Mouse (Mus musculus) urinary bladder, adult 18-20 months (tissue): ENCODE measurements around the gene Flot1.
A peak's percentile ranks its signal among the peaks of the same experiment; 100 is the strongest.
"Not testable (repeated sequence)": the region's sequence is repeated elsewhere in the genome, so short reads cannot be mapped to it uniquely, and the experiment has no call there.

ENCODE experiments used
- DNase-seq, 2 experiments: peaks; one replicate each; pipeline ENCODE4 v3.0.0; 2022; ENCODE audit warnings: low spot score in 2 of 2, mixed read lengths in 2 of 2

The Flot1 gene

DNA sequence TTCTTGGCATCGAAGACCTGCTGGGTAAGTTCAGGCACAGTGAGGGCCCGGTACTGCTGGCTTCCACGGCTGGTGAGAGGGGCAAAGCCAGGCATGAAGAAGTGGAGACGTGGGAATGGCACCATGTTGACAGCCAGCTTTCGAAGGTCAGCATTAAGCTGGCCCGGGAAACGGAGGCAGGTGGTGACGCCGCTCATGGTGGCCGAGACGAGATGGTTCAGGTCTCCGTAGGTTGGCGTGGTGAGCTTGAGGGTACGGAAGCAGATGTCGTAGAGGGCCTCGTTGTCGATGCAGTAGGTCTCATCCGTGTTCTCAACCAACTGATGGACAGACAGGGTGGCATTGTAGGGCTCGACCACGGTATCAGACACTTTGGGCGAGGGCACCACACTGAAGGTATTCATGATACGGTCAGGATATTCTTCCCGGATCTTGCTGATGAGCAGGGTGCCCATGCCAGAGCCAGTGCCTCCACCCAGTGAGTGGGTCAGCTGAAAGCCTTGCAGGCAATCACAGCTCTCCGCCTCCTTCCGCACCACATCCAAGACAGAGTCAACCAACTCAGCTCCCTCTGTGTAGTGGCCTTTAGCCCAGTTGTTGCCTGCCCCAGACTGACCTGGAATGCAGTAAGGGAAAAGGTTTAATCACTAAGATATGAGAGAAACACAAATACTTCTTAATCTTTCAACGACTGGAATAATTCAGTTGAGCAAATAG lies 12.6 kb downstream of the Flot1 start:
- DNase-seq: no peak

DNA sequence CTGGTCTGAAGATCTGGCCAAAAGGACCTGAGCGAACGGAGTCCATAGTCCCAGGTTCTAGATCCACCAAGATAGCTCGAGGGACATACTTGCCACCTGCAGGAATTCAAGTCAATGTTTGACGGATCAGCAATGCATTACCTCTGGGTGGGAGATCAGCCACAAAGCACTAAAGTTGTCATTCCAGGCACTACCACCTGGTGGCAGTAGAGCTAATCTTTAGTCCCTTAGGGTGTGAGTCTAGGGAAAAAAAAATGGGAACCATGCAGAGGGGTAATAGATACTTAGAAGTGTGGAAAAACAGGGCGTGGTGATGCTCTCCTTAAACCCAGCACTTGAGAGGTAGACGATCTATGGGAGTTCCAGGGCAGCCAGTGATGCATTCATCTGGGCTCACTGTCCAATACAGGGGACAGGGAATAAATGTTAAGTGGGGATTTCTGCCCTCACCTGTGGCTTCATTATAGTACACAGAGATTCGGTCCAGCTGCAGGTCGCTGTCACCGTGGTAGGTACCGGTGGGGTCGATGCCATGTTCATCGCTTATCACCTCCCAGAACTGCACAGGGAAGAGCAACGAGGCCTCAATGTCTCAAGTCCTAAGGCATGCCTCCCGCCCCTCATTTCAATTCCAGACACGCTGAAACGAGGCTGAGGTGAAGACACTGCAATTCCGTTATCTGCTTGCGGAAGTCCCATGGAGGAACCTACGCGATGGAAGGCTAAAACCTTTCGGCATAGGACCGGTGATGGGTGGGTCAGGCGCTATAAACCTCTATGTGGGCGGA lies 13.3 kb downstream of the Flot1 start:
- peak in 1 of 2 experiments; percentile 61 for DNase-seq

DNA sequence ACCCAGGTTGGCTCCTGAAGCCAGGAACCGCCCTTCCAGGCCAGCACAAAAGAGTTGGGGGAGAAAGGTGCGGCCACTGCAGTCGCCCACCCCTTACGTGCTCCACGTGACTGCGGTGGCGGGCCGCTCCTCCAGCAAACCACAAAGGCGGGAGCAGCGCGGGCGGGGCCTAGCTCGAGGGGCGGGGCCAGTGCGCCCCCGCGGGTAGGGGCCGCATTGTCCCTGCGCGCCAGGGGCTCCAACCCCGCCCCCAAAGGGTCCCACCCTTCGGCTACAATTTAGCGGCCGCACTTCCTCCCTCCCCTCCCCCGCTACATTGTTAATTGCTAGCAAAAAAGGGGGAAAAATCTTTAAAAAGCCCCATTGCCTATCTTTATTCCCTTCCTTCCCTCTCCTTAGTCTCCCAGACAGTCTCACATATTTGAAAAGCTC lies 14.0 kb downstream of the Flot1 start:
- peak in 1 of 2 experiments; percentile 82 for DNase-seq

DNA sequence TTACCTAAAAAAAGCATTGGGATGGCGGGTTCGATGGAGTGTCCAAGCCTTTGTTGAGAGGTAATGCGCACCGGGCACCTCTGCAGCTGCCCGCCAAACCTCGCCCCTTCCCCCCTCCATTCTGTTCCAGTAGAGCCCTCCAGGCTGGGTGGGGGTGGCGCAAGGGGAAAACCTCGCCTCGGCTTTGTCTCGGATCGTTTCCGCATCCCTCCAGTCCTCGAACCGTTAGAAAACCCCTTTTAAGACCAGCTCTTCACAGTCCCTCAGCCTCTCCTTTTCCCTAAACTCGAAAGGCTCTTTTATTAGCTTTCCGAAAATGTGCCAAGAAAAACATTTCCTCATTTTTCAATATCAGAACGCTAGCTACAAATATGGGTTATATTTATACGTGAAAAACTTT lies 14.5 kb downstream of the Flot1 start:
- DNase-seq: no peak

DNA sequence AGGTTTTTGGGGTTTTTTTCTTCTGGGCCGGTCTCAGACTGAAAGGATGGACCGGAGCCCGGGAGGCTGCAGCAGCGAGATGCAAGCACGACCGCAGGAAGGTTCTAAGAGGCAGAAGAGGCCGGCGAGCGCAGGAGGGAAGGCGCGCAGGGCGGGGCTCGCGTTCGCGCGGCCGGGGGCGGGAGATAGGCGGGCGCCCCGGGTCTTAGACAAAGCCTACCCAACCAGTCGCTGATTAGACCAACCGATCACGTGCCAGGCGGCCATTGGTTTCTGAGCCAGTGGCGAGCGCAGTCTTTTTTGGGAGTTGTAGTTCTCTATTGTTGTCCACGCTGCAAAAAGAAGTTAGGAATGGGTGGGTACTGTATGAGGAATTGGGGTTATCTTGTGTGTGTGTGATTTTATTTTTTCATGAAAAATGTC lies 15.1 kb downstream of the Flot1 start, which contains the start of gene Tubb5:
Tubb5 (minus strand) TSS at position 185 of the 423 bp plus-strand sequence.
- peak; percentile 90 to 97 for DNase-seq

DNA sequence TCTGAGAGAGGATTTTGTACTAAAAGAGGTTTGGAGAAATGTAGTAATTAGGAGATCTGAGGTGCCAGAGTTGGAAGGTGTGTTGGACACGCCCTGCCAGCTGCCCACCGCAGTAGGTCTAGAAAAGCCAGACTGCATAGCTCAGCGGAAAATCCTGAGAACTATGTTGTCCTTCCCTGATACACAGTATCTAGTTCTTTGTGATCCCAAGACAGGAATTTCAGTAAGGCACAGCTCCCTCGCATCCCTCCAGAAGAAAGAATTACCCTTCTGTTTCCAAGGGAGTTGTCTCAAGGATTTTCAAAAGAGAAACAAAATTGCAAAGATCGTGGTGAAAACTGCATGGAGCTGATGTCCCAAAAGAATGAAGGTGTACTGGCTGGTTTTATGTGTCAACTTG lies 15.5 kb downstream of the Flot1 start:
- DNase-seq: no peak

DNA sequence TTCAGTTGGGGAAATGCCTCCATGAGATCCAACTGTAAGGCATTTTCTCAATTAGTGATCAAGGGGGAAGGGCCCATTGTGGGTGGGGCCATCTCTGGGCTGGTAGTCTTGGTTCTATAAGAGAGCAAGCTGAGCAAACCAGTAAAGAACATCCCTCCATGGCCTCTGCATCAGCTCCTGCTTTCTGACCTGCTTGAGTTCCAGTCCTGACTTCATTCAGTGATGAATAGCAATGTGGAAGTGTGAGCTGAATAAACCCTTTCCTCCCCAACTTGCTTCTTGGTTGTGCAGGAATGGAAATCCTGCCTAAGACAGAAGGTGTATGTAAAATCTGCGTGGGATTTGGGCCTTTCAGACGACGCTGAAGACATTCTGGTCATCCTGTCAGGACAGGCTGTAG lies 16.0 kb downstream of the Flot1 start:
- not testable (repeated sequence) for DNase-seq

DNA sequence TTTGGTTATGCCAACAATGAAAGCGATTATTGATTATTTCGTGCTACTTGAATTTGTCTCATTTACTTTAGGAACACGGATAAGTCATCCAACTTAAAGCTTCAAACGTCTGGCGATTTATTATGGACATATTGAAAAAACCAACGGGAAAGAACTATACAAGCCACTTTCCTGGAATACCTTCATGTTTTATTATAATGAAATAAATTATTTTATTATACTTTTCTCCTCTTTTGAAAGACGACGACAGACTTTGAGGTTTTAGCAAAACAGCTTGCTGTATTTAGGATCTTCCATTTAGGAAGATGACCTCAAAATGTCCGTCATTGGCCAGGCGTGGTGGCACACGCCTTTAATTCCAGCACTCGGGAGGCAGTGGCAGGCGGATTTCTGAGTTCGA lies 17.5 kb downstream of the Flot1 start:
- DNase-seq: no peak

DNA sequence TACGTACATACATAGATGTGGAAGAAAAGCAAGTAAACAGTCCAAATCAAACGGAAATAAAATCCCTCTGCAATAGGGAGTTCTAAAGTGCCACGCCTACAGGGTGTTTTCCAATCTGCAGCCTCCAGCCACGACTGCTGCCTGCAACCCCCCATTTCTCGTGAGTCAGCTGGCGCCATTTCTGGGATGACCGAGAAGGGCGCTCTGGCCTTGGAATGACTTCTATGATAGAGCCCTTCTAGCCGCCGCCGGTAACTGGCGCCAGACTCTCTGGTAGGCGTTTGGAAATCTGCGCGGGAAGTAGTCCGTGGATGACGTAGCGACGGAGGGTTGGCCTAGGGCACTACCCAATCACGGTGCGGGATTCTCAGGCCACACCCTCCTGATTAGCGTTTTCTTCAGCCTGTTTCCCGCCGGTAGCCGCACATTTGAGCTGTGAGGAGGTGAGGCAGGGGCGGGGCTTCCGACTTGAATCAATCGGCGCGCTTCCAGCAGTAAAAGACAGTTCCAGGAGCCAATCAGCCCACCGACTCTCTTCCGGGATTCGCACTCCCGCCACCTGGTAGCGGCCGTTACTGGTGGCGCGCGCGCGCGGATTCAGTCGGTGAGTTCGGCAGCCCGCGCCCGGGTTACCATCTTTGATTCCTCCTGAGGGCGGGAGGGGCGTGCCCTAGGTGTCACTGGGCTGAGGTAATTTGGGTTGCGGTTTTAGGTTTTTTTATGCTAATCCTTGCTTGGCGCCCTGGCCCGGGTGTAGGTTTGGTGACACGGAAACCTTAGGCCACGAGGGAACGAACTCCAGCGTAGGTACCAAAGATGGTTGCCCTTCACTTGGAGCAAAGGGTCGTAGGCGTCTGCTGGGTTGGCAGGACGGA lies 18.3 kb downstream of the Flot1 start, which contains the start of gene Mdc1:
Mdc1 (plus strand) TSS at position 440 of the 875 bp plus-strand sequence.
- DNase-seq: peak; percentile 95 to 99

DNA sequence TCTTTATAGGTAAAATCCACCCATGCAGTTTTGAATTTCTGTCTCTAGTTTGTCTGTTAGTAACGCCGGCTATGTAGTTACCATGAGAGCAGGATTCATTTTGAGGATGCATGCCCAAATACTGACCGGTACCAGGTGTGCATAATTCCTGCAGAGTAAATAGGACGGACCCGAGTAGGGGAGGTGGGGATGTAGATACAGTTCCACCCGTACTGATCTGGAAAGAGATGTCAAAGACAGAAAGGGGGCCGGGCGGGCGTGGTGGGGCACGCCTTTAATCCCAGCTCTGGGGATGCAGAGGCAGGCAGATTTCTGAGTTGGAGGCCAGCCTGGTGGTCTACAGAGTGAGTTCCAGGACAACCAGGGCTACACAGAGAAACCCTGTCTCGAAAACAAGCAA lies 19.0 kb downstream of the Flot1 start:
- no peak for DNase-seq

DNA sequence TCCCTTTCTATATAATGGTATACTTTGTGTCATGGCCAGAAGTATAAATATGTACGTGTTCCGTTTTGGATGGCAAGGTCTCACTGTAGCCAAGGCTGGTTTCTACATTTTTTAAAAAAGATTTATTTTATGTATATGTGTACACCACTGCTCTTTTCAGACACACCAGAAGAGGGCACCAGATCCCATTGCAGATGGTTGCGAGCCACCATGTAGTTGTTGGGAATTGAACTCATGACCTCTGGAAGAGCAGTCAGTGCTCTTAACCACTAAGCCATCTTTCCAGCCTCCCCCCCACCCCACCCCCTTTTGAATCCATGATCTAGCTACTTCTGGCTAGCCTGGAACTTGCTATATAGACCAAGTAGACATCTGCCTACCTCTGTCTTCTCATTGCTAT lies 20.5 kb downstream of the Flot1 start:
- no peak for DNase-seq

DNA sequence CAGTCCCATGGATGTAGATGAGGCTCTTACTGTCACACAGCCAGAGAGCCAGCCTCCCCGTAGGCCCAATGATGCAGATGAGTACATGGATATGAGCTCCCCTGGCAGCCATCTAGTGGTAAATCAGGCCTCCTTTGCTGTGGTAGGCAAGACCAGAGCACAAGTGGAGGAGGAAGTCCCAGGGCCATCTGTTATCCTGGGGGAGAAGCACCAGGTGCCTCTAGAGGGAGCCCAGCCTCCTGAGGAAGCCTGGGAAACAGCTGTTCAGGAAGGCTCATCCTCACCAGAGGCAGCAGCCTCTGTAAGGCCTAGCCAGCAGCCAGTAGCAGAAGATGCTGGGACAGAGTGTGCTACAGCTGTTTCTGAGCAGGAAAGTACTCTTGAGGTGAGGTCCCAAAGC lies 25.1 kb downstream of the Flot1 start:
- no peak for DNase-seq

DNA sequence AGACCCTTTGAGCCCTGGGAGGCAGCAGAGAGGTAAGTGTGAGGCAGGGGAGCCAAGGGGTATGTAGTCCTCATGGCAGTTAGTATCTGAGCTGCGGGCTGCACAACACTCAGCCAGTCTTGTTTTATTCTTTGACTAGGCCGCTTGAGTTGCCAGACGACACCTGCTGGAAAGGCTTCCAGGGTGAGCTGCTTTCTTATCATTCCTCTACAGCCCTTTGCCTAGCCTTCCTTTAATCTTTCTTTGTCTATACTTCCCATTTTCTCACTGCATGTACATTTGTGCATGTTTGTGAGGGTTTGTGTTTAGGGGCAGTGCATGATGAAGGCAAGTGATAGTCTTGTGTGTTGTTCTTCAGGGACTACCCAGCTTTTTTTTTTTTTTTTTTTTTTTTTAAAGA lies 27.9 kb downstream of the Flot1 start:
- DNase-seq: no peak

DNA sequence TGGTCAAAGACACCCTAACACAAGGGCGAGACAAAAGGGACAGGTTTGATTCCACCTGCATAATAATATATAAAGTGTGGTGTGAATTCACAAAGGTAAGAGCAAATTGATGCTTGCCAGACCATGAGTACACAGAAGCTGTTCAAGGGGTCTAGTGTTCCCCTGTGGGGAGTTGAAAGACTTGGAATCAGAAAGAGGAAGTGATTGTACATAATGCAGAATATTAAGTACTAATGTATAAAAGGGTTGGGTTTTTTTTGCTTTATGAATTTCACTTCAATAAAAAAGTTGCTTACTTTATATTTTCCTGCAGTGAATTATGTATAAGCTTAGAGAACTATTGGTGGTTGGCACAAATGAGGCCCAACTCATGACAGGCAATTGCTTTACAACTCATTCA lies 36.3 kb downstream of the Flot1 start:
- DNase-seq: no peak

DNA sequence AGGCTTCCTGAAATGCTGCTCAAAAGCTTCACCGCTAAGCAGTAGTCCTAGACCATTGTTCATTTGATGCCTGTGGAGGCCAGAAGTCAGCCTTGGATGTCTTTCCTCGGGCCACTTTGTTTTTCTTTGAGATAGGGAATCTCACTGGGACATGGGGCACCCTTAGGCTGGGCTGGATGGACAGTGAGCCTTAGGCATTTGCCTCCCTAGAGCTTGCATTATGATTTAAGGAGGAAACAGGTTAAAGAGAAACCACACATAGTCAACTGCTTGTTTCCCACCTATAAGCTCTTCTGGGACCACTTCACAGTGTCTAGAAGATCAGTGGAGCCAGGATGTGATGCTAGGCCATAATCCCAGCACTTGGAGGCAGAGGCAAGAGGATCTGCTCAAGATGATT lies 36.8 kb downstream of the Flot1 start:
- DNase-seq: no peak

DNA sequence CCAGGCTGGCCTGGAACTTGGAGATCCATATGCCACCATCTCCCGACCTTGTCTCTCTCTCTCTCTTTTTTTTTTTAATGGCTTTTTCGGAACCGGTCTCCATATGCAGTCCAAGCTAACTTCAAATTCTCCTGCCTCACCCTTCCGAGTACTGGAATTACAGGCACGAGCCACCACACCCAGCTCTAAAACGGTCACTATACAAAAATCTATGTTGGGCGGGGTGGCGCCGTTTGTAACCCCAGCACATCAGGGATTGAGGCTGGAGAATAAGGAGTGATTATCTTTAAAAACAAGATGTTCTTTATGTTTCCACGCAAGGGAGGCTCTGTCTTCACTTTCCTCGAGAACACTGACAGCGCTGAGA lies 37.8 kb downstream of the Flot1 start:
- no peak for DNase-seq

DNA sequence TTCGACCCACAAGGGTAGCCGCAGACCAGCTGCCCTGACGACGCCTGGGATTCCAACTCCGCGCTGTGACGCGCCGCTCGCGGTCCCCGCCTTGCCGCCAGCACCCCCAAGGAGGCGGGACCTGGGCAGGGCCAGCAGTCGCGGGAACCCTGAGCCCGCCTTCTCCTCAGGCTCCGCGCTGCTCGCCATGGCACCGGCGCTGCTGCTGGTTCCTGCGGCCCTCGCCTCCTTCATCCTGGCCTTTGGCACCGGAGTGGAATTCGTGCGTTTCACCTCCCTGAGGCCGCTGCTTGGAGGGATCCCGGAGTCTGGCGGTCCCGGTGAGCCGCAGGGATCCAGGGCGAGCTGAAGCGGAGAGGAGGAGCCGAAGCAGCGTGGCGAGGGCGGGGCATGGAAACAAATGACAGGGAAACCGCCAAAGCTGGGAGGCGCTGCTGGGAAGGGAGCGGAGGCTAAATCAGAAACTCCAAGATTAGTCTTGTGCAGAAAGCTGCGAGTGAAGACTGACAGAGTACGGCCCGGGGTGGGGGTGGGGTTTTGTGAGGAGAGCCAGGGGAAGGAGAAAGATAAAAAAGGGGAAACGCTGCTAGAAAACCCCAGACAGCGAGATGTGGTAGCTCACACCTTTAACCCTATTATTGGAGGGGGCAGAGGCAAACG lies 38.3 kb downstream of the Flot1 start, which contains the start of gene Nrm:
Nrm (plus strand) TSS at position 121 of the 660 bp plus-strand sequence.
- peak; percentile 84 to 96 for DNase-seq

DNA sequence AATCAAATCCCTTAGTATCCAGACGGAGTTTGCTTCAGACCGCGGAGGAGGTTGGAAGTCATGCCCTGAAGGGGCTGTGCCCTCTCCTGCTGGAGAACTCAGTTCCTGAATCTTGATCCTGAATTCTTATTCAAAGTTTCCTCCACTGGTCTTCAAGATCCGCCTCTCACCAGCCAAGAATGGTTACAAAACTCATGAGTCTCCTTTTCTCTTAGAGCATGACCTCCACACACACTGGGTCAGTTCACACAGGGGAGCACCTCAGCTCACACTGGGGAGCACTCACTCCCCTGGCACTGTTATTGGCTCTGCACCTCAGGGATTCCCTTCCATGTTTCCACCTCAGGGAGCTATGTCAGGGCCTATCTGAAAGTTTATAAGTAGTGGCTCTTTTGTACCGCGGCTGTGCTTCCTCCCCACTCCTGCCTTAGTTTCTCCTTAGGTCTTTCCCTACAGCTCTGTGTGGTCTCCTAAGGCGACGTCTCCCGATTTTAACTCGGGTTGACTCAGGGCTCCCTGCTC lies 41.9 kb downstream of the Flot1 start:
- DNase-seq: no peak

DNA sequence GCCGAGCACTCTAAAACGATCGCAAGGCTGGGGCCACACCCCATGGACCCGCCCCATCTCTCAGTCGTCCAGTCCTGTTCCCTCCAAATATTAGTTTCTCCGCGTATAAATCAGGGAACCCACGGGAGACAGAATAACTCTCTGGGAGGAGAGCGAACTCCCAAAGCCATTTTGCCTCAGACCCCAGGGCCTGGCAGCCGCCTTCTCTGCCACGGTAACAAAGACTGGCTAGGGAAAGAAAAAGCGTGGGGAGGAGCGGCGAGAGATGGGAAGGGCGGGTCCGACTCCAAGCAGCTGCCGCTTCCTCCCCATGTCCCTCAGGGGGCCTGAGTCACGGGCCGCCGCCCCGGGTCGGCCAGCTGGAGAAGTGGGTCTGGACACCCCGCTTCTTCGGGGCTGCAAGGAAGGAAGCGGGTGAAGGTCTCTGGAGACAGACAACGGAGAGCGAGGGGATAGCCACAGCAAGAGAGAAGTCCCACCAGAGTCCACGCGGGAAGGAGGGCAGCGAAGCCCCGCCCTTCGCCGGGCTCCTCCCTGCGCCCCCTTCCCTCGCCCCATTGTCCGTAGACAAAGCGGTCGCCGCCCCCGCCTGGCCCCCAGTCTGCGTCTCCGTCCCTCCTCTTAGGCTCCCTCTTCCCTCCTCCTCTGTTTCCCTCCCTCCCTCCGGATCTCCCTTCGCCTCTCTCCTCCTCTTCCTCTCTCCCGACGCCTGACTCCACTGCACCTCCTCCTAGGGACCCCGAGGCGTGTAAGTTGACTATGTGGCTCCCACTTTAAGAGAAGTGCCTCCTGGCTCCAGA lies 42.7 kb downstream of the Flot1 start, which contains the start of gene Ppp1r18:
Ppp1r18 (plus strand) TSS at position 113 of the 800 bp plus-strand sequence.
- DNase-seq: peak; percentile 51 to 52

DNA sequence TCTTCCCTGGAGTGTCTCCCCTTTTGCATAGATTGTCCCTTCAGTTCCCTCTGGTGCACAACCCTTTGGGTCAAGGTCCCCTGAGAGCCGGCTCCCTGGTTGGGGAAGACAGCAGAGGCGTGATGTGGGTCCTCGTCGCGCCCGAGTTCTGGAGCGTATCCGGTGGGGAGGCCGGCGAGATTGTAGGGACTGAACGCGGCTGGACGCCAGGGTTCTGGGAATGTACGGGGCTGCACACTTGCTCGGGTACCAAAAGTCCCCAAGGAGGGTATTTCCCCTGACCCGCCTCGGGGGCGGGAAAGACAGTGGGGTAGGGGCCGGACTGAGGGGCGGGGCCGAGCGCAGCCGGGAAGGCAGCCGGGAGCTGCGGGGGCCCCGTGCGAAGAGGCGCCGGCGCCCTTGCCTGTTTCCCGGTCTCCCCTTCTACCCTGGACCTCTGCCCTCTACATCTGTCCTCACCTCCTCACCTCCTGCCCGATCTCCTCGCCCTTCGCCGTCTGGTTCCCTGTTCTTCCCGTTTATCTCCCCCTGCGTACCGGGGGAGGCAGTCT lies 43.3 kb downstream of the Flot1 start:
- peak; percentile 46 to 56 for DNase-seq
